Mouse (Mus musculus) testis, adult 2 months (tissue): ENCODE measurements around the gene Defb20. TPM values are rescaled to one million over a fixed set of nuclear protein-coding genes. Genes with fewer than 3 reads are reported as not detected.
A peak's percentile ranks its signal among the peaks of the same experiment; 100 is the strongest.
"Not testable (repeated sequence)": the region's sequence is repeated elsewhere in the genome, so short reads cannot be mapped to it uniquely, and the experiment has no call there.

Source experiments
- H3K27ac ChIP-seq: fragments of 200-500 bp; 2 replicates; pipeline ENCODE4 v1.5.1; 2012; ENCODE audit warnings: low read depth, low read length; ENCODE audit not compliant: control insufficient read depth, insufficient read depth
- H3K27me3 ChIP-seq: fragments of 200-500 bp; 2 replicates; pipeline ENCODE4 v1.6.1; 2012; ENCODE audit warnings: mild to moderate bottlenecking, low read length, moderate library complexity; ENCODE audit not compliant: control insufficient read depth, insufficient read depth
- H3K36me3 ChIP-seq: fragments of 200-500 bp; 2 replicates; pipeline ENCODE4 v1.6.1; 2012; ENCODE audit warnings: mild to moderate bottlenecking, low read length; ENCODE audit not compliant: control insufficient read depth, insufficient read depth
- H3K4me1 ChIP-seq: fragments of 200-500 bp; 2 replicates; pipeline ENCODE4 v1.6.1; 2012; ENCODE audit warnings: low read length; ENCODE audit not compliant: control insufficient read depth, insufficient read depth
- H3K4me3 ChIP-seq: fragments of 200-500 bp; 2 replicates; pipeline ENCODE4 v1.5.1; 2012; ENCODE audit warnings: low read depth, mild to moderate bottlenecking, low read length, moderate library complexity, mixed read lengths; ENCODE audit not compliant: control insufficient read depth
- CTCF ChIP-seq: fragments of 200-500 bp; IDR thresholded peaks from 2 replicates; pipeline ENCODE4 v1.5.1; 2012; ENCODE audit warnings: low read depth, mild to moderate bottlenecking, inconsistent platforms, low read length, moderate library complexity; ENCODE audit not compliant: control insufficient read depth, insufficient read depth, insufficient replicate concordance
- POLR2A ChIP-seq: fragments of 200-500 bp; IDR thresholded peaks from 2 replicates; pipeline ENCODE4 v1.6.1; 2012; ENCODE audit warnings: low read depth, mild to moderate bottlenecking, inconsistent platforms, low read length, moderate library complexity; ENCODE audit not compliant: control insufficient read depth
- polyA plus RNA-seq: library from polyadenylated mRNA; depleted of rRNA; stranded (reverse); fragments of >200 nt; gene quantifications from 2 replicates; pipeline ENCODE4 v1.2.3, GENCODE M21; 2012; rRNA removed

Gene Defb20
- 0.28 and 0.52 TPM in 2 replicates for polyA plus RNA-seq

GRCm38 (mm10) chr2:152476763-152477162, at the start of gene Defb20:
Defb20 (plus strand) TSS chr2:152477063.
- H3K4me3 ChIP-seq, result no peak within 1 kb of the TSS
- H3K27ac ChIP-seq, result no peak within 1 kb of the TSS
- TF ChIP-seq CTCF (no peak), POLR2A (no peak)
- no peaks in the 10 kb centered on the region for H3K27me3 ChIP-seq
- no peaks in the 10 kb centered on the region for H3K36me3 ChIP-seq
- H3K4me1 ChIP-seq, result no peaks in the 10 kb centered on the region

DNA sequence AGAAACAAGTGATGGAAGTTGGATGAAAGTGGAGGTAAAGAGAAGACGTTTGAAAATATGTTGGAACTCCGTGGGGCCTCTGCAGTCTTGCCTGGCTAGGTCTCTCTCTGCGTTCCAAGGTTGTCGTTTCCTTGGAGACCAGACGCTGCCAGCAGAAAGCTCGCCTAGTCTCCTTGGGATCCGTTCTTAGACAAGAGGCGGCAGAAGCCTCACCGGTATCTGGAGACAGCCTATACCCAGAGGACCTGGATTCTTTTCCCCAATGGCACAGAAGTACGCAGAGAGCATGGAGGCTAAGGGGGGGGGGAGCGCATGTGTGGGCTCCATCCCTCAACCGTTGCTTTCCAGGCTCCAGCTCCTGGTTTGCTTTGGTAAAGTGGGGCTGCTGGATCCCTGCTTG, 49.4 kb upstream of the Defb20 start:
- Histone ChIP-seq H3K27ac (peak overlapping the region; percentile 56), H3K27me3 (no peaks in the 10 kb centered on the region), H3K4me3 (peak overlapping the region; percentile 81), H3K36me3 (no peaks in the 10 kb centered on the region), H3K4me1 (peaks cover 6% of the 10 kb centered on the region)
- TF ChIP-seq CTCF (no peak), POLR2A (peak; percentile 43; the same call in 1 of the 2 replicates)

DNA sequence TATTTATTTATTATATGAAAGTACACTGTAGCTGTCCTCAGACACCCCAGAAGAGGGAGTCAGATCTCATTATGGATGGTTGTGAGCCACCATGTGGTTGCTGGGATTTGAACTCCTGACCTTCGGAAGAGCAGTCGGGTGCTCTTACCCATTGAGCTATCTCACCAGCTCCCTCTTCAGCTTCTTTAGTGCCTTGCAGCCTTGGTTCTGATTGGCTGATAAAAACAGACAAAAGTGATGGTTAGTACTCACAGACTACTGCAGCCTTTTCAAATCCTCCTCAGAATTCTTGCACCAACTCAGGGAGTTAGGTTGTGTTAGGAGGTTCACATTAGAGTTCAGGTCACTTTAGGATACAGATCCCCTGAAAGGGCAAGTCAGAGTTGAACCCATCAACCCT, 48.4 kb upstream of the Defb20 start:
- peak overlapping the region; percentile 65 for H3K4me3 ChIP-seq
- H3K27me3 ChIP-seq, H3K4me1 ChIP-seq, H3K27ac ChIP-seq, H3K36me3 ChIP-seq: not testable (repeated sequence)

DNA sequence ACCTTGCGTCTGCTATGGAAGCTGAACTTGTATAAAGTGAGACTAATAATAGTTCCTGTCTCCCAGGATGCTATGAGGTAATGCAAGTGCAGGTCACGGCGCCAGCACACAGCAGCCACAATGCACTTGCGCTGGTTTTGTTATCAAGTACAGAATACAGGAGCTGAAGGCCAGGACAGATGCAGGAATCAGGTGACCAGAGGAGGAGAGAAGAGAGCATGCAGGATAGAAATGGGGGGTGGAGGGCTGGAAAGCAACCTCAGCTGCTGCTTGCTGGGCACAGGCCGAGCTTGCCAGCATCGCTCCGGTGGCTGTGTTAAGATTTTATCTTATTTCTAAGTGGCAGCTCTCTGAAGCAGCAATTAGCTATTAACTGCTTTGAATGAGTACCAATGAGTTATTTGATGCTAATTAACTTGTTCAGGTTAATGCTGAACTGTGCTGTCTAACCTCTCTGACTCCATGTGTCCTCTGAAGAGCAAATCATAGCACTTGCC, 40.4 kb upstream of the Defb20 start:
- no peaks in the 10 kb centered on the region for H3K27me3 ChIP-seq
- H3K4me1 ChIP-seq, result no peaks in the 10 kb centered on the region
- no peaks in the 10 kb centered on the region; the same call in 1 of the 2 replicates for H3K36me3 ChIP-seq
- no peak for TF ChIP-seq CTCF
- no peak for TF ChIP-seq POLR2A
- no peak overlapping the region for H3K4me3 ChIP-seq
- no peak overlapping the region for H3K27ac ChIP-seq

DNA sequence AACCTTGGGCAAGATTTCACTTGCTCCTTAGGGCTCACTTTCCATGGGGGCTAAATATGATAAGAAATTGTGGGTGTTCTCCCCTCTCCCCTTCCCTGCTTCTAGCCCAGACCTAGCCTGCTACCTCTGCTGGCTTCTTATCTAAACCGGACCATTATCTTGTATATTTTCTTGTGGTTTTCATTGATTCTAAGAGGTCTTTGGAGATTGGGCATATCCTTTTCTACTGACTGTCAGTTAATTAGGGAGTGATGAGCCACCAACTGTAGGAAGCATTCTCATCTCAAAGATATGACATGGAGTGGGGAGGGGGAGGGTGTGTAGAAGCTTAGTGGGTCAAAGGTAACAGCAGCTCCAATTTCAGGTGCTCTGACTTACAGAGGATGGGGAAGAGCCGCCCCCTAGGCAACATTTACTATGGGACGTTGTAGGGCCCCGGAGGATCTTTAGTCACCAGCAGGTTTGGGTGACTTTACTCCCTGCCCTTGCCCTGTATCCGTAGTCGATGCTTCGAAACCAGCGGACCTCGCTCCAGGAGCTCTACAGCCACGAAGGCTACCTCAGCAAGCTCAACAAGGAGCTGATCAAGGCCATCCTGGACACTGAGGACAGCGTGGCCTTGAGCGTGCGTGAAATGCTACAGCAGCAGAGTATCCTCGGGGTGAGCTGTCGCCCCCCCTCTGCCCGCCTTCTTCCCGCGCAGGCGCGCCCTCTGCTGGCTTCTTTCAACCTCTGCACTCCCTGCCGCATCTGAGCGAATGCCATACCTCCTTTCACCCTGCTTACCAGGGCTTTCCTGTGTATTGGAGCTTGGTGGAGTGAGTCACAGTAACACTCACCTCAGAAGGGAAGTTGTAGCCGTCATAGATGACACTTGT, 39.6 kb upstream of the Defb20 start:
- H3K4me3 ChIP-seq, result peak overlapping the region; percentile 84
- no peaks in the 10 kb centered on the region; the same call in 1 of the 2 replicates for H3K36me3 ChIP-seq
- TF ChIP-seq POLR2A (0 out of 2 replicates have a peak, but pooled peaks have one; percentile 35), CTCF (peak; percentile 81)
- H3K27ac ChIP-seq, result no peak overlapping the region
- no peaks in the 10 kb centered on the region for H3K27me3 ChIP-seq
- H3K4me1 ChIP-seq, result no peaks in the 10 kb centered on the region

DNA sequence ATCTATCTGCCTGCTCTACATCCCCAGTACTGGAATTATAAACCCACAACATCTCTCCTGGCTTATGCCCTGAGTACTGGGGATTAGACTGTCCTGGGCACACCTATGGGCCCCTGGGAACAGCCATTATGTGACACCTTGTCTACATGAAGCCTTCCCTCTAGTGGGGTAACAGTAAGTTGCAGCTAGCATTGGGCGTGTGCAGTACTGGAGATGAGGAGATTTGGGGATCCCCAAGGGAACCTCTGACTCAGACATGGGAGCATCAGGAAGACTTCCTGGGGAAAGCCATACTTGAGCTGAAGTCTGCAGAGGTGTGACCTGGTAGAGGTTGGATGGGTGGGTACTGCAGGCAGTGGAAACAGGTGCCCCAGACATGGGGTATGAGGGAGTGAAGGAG, 37.9 kb upstream of the Defb20 start:
- no peak overlapping the region for H3K4me3 ChIP-seq
- no peak for TF ChIP-seq POLR2A
- no peak for TF ChIP-seq CTCF

DNA sequence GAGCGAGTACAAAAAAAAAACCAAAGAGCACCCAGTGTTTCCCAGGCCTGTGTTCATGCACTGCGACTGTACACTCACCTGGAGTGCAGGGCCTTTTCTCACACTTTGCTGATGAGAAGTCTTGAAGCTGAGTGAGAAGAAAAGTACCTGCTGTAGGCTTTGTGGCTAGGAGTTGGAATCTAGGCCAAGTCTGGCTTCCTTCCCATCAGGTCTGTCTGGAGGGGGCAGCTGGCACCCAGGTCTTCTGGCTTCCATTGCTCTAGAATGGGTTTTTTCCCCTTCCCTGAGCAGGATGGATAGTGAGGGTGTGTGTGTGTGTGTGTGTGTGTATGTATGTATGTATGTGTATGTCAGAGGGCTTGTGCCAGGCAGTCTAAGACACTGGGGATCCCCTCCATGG, 37.0 kb upstream of the Defb20 start:
- Histone ChIP-seq H3K27me3 (no peaks in the 10 kb centered on the region), H3K4me3 (no peak overlapping the region), H3K4me1 (no peaks in the 10 kb centered on the region), H3K27ac (no peak overlapping the region), H3K36me3 (no peaks in the 10 kb centered on the region; the same call in 1 of the 2 replicates)
- TF ChIP-seq POLR2A (no peak), CTCF (no peak)

More for the DNA sequence above, 37.9 kb upstream of the Defb20 start:
- Histone ChIP-seq H3K4me1 (no peaks in the 10 kb centered on the region), H3K27me3 (no peaks in the 10 kb centered on the region), H3K36me3 (no peaks in the 10 kb centered on the region; the same call in 1 of the 2 replicates), H3K27ac (no peak overlapping the region)
